Mouse (Mus musculus) neural tube, embryonic 15.5 days (tissue): Measurements from ENCODE around the gene Plekhg5. TPM values are rescaled to one million over a fixed set of nuclear protein-coding genes. Genes with fewer than 3 reads are reported as not detected.
A peak's percentile ranks its signal among the peaks of the same experiment; 100 is the strongest.

Experiments
- ATAC-seq: fragments of 200-750 bp; cut with Nextera tagmentation; 2 replicates; pipeline ENCODE4 v1.8.0; 2017; ENCODE audit warnings: mild to moderate bottlenecking, moderate TSS enrichment, moderate library complexity; ENCODE audit not compliant: low FRiP score
- H3K27ac ChIP-seq: fragments of 300-500 bp; sonication (generic); replicated peaks from 2 replicates; pipeline ENCODE4 v1.5.1; 2015; ENCODE audit warnings: mild to moderate bottlenecking, inconsistent platforms
- H3K27me3 ChIP-seq: fragments of 300-500 bp; sonication (generic); replicated peaks from 2 replicates; pipeline ENCODE4 v1.6.1; 2015; ENCODE audit warnings: inconsistent platforms
- H3K36me3 ChIP-seq: fragments of 300-500 bp; sonication (generic); 2 replicates; pipeline ENCODE4 v1.6.1; 2015; ENCODE audit warnings: inconsistent platforms
- H3K4me1 ChIP-seq: fragments of 300-500 bp; sonication (generic); 2 replicates; pipeline ENCODE4 v1.6.1; 2015; ENCODE audit warnings: inconsistent platforms
- H3K4me2 ChIP-seq: fragments of 300-500 bp; sonication (generic); 2 replicates; pipeline ENCODE4 v1.6.1; 2015; ENCODE audit warnings: inconsistent platforms, mild to moderate bottlenecking, moderate library complexity
- H3K4me3 ChIP-seq: fragments of 300-500 bp; sonication (generic); replicated peaks from 2 replicates; pipeline ENCODE4 v1.5.1; 2015; ENCODE audit warnings: mild to moderate bottlenecking, inconsistent platforms
- H3K9ac ChIP-seq: fragments of 300-500 bp; sonication (generic); replicated peaks from 2 replicates; pipeline ENCODE4 v1.6.1; 2015; ENCODE audit warnings: mild to moderate bottlenecking, inconsistent platforms
- H3K9me3 ChIP-seq: fragments of 300-500 bp; sonication (generic); replicated peaks from 2 replicates; pipeline ENCODE4 v1.6.1; 2016; ENCODE audit warnings: inconsistent platforms
- WGBS: fragments of 180-500 bp; shearing (Covaris S2); methylation state at CpG from one replicate; pipeline ENCODE4 v1.1.7; 2015; ENCODE audit warnings: mixed read lengths; 5-methylcytosine and 5-hydroxymethylcytosine counted together
- polyA plus RNA-seq: library from polyadenylated mRNA; unstranded; fragments of >200 nt; fragmentation: Nextera tagmentation; extraction: Ambion mirVana; gene quantifications from 2 replicates; pipeline ENCODE4 v1.2.1, GENCODE M21; 2015

Plekhg5 gene
- polyA plus RNA-seq, 1 experiment from 2014 or later, result 13.6 TPM

GRCm38 (mm10) chr4:152038985-152039830, 33.1 kb upstream of the Plekhg5 start, which contains the start of gene Nol9:
Gene Nol9, plus strand, starts transcription at chr4:152039321.
- WGBS, result under 1% methylated on average over 70 of the region's 86 CpGs
- H3K27ac ChIP-seq, result no peak within 1 kb of the TSS; the same call in 1 of the 2 replicates
- peak; percentile 91 for ATAC-seq

DNA sequence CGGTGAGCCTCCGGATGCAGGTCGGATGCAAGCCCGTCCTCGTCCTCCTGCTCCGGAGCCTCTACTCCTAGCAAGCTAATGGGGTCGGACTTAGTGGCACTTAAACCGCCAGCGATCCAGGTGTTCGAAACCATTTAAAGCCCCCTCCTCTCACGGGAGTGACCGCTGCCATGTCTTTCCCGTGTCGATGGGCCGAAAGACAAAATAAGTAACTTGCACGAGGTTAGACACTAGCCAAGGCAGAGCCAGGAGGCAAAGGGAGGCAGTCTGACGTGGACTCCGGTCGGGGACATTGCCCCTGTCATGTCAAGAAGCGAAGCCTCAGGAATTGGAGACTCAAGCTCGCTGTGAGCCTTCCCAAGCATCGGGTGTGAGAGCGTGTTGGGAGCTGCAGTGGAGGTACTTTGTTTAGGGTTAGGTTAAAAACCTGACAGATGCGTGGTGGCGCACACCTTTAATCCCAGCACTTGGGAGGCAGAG, 32.4 kb upstream of the Plekhg5 start:
- peaks cover 20% of the 10 kb centered on the region for H3K4me1 ChIP-seq
- WGBS, result 5% methylated on average over 25 of the region's 25 CpGs
- peak overlapping the region; percentile 85 for H3K9ac ChIP-seq
- no peaks in the 10 kb centered on the region for H3K9me3 ChIP-seq
- H3K4me2 ChIP-seq, result peak overlapping the region; percentile 95
- peak overlapping the region; percentile 97 for H3K4me3 ChIP-seq
- H3K27ac ChIP-seq, result no peak overlapping the region
- peaks cover 39% of the 10 kb centered on the region for H3K36me3 ChIP-seq
- no peak for ATAC-seq
- no peaks in the 10 kb centered on the region for H3K27me3 ChIP-seq

More at GRCm38 (mm10) chr4:152038985-152039830, 33.1 kb upstream of the Plekhg5 start, which contains the start of gene Nol9:
- peak within 1 kb of the TSS; percentile 95 for H3K4me2 ChIP-seq
- peak within 1 kb of the TSS; percentile 97 for H3K4me3 ChIP-seq
- peaks cover 33% of the 10 kb centered on the region for H3K36me3 ChIP-seq
- H3K9me3 ChIP-seq, result no peaks in the 10 kb centered on the region
- H3K9ac ChIP-seq, result peak within 1 kb of the TSS; percentile 85
- H3K27me3 ChIP-seq, result no peaks in the 10 kb centered on the region
- peaks cover 20% of the 10 kb centered on the region for H3K4me1 ChIP-seq

DNA sequence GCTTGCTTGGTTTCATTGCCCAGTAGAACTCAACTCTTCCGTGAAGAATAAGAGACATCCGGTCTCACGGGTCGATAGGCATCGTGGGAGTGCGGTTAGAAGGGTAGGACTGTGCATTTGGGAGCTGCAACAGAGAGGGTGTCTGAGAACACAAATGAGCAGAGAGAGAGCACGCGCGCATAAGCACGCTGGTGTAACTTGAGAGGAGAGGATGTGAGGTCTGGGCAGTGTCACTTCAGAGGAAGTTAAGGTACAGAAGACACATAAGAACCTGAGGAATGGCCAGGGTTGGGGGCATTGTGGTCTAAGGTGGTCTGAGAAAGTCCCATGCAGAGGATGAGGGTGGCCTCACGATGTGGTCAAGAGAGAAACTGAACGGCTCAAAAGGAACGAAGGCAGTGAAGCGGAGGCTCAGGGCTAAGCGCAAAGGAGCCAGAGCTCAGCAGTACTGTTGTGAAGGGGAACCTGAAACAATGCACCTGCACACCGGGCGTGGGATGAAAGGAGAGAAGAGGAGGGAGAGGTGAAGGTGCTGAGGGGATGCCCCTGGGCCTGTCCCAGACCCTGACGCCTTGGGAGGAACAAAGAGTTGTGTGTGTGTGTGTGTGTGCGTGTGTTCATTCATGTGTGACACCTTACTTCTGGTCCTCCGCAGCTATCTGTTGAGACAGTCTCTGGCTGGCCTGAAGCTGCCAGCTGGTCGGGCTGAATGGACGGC, 30.2 kb upstream of the Plekhg5 start:
- Histone ChIP-seq H3K9me3 (no peaks in the 10 kb centered on the region), H3K4me3 (no peak overlapping the region), H3K9ac (no peak overlapping the region), H3K4me1 (peaks cover 20% of the 10 kb centered on the region), H3K27ac (no peak overlapping the region), H3K27me3 (no peaks in the 10 kb centered on the region), H3K4me2 (no peak overlapping the region), H3K36me3 (peaks cover 58% of the 10 kb centered on the region)
- WGBS, result 94% methylated on average over 22 of the region's 22 CpGs
- ATAC-seq, result no peak

- no peak for ATAC-seq
- Histone ChIP-seq H3K4me3 (no peak overlapping the region), H3K9ac (no peak overlapping the region), H3K4me1 (peaks cover 20% of the 10 kb centered on the region), H3K9me3 (no peaks in the 10 kb centered on the region), H3K4me2 (no peak overlapping the region), H3K27me3 (no peaks in the 10 kb centered on the region), H3K27ac (no peak overlapping the region), H3K36me3 (peaks cover 69% of the 10 kb centered on the region)
- WGBS, result 85% methylated on average over 3 of the region's 3 CpGs
Observed at GRCm38 (mm10) chr4:152043171-152043570, 29.1 kb upstream of the Plekhg5 start.

GRCm38 (mm10) chr4:152044609-152045008, 27.7 kb upstream of the Plekhg5 start:
- H3K4me2 ChIP-seq, result no peak overlapping the region
- H3K4me1 ChIP-seq, result peaks cover 16% of the 10 kb centered on the region
- no peaks in the 10 kb centered on the region for H3K27me3 ChIP-seq
- H3K9me3 ChIP-seq, result no peaks in the 10 kb centered on the region
- peaks cover 80% of the 10 kb centered on the region for H3K36me3 ChIP-seq
- H3K27ac ChIP-seq, result no peak overlapping the region
- H3K9ac ChIP-seq, result no peak overlapping the region
- 85% methylated on average over 6 of the region's 6 CpGs for WGBS
- no peak overlapping the region for H3K4me3 ChIP-seq
- ATAC-seq, result no peak

GRCm38 (mm10) chr4:152062390-152063110, 9.7 kb upstream of the Plekhg5 start:
- Histone ChIP-seq H3K4me3 (no peak overlapping the region), H3K4me2 (no peak overlapping the region), H3K4me1 (no peaks in the 10 kb centered on the region), H3K9ac (no peak overlapping the region), H3K27me3 (no peaks in the 10 kb centered on the region), H3K9me3 (no peaks in the 10 kb centered on the region), H3K27ac (no peak overlapping the region), H3K36me3 (peaks cover 34% of the 10 kb centered on the region)
- no peak for ATAC-seq
- 74% methylated on average over 9 of the region's 9 CpGs for WGBS

DNA sequence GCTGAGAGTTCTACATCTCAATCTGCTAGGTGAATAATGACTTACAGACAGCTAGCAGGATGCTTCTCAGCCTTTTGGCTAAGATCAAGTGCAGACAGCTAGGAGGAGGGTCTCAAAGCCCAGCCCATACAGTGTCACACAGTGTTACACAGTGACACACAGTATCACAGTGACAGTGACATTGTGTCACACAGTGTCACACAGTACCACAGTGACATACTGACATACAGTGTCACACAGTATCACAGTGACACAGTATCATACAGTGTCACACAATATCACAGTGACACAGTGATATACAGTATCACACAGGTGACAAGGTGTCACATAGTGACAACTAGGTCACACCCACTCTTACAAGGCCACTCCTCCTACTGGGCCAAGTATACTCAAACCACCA, 5.0 kb upstream of the Plekhg5 start:
- peaks cover 5% of the 10 kb centered on the region; the same call in 1 of the 2 replicates for H3K4me1 ChIP-seq
- no peak overlapping the region for H3K27ac ChIP-seq
- H3K27me3 ChIP-seq, result no peaks in the 10 kb centered on the region
- no peak overlapping the region for H3K4me2 ChIP-seq
- ATAC-seq, result no peak
- H3K9ac ChIP-seq, result no peak overlapping the region
- H3K4me3 ChIP-seq, result no peak overlapping the region
- H3K9me3 ChIP-seq, result no peaks in the 10 kb centered on the region
- H3K36me3 ChIP-seq, result no peaks in the 10 kb centered on the region; the same call in 1 of the 2 replicates

- WGBS, result 82% methylated on average over 6 of the region's 6 CpGs
- ATAC-seq, result no peak
Observed at GRCm38 (mm10) chr4:152068166-152068724, 4.1 kb upstream of the Plekhg5 start.

DNA sequence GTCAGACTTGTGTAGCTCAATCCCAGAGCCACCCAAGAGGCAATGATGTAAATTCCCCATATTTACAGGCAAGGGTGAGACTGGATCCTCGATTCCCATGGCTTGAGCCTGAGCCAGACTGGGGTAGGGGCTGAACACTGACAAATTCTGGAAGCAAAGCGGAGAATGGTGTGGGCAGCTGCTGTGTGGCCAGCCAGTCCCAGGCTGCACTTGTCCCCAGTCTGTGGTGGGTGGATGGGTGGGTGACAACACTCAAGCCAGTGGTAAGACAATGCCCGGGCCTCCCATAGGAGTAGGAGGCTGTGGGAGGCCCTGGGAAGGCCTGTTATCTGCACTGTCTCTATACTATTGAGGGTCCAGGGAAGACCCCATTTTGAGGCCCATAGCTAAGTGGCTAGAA, 3.1 kb upstream of the Plekhg5 start:
- H3K4me1 ChIP-seq, result peaks cover 18% of the 10 kb centered on the region
- no peak overlapping the region for H3K4me2 ChIP-seq
- ATAC-seq, result no peak
- no peaks in the 10 kb centered on the region for H3K27me3 ChIP-seq
- H3K4me3 ChIP-seq, result no peak overlapping the region
- H3K9ac ChIP-seq, result no peak overlapping the region
- H3K9me3 ChIP-seq, result no peaks in the 10 kb centered on the region
- WGBS, result 89% methylated on average over 3 of the region's 3 CpGs
- no peak overlapping the region for H3K27ac ChIP-seq
- no peaks in the 10 kb centered on the region; the same call in 1 of the 2 replicates for H3K36me3 ChIP-seq

More at GRCm38 (mm10) chr4:152068166-152068724, 4.1 kb upstream of the Plekhg5 start:
- Histone ChIP-seq H3K9ac (no peak overlapping the region), H3K27me3 (no peaks in the 10 kb centered on the region), H3K4me1 (peaks cover 12% of the 10 kb centered on the region), H3K4me3 (no peak overlapping the region), H3K36me3 (no peaks in the 10 kb centered on the region; the same call in 1 of the 2 replicates), H3K27ac (no peak overlapping the region), H3K9me3 (no peaks in the 10 kb centered on the region), H3K4me2 (no peak overlapping the region)

- no peak for ATAC-seq
- no peak overlapping the region for H3K9ac ChIP-seq
Observed at GRCm38 (mm10) chr4:152070494-152071396, 1.6 kb upstream of the Plekhg5 start.

More at GRCm38 (mm10) chr4:152070494-152071396, 1.6 kb upstream of the Plekhg5 start:
- Histone ChIP-seq H3K4me2 (no peak overlapping the region), H3K27ac (no peak overlapping the region), H3K9me3 (no peaks in the 10 kb centered on the region), H3K4me3 (no peak overlapping the region), H3K36me3 (no peaks in the 10 kb centered on the region), H3K4me1 (peaks cover 18% of the 10 kb centered on the region), H3K27me3 (no peaks in the 10 kb centered on the region)
- 72% methylated on average over 11 of the region's 11 CpGs for WGBS
